Mouse (Mus musculus) heart, postnatal 0 days (tissue): Measurements from ENCODE around the gene Cd5. TPM values are rescaled to one million over a fixed set of nuclear protein-coding genes. Genes with fewer than 3 reads are reported as not detected.

Source experiments
- ATAC-seq: fragments of 200-750 bp; cut with Nextera tagmentation; 2 replicates; pipeline ENCODE4 v1.8.0; 2017; ENCODE audit warnings: low read depth, moderate number of reproducible peaks, moderate library complexity; ENCODE audit not compliant: insufficient read depth
- DNase-seq: peaks from one replicate; pipeline ENCODE4 v3.0.0-alpha.2; 2016; ENCODE audit warnings: low spot score
- H3K27ac ChIP-seq: fragments of 300-500 bp; sonication (generic); 2 replicates; pipeline ENCODE4 v1.5.1; 2014; ENCODE audit warnings: low read depth, mild to moderate bottlenecking
- H3K27me3 ChIP-seq: fragments of 300-500 bp; sonication (generic); 2 replicates; pipeline ENCODE4 v1.6.1; 2014; ENCODE audit warnings: low read length, mixed read lengths; ENCODE audit not compliant: control insufficient read depth, insufficient read depth
- H3K36me3 ChIP-seq: fragments of 300-500 bp; sonication (generic); replicated peaks from 2 replicates; pipeline ENCODE4 v1.6.1; 2014; ENCODE audit warnings: low read length, mixed read lengths; ENCODE audit not compliant: control insufficient read depth, insufficient read depth
- H3K4me1 ChIP-seq: fragments of 300-500 bp; sonication (generic); 2 replicates; pipeline ENCODE4 v1.6.1; 2014; ENCODE audit warnings: antibody characterized with exemption; ENCODE audit not compliant: control insufficient read depth, insufficient read depth
- H3K4me2 ChIP-seq: fragments of 300-500 bp; sonication (generic); 2 replicates; pipeline ENCODE4 v1.6.1; 2014; ENCODE audit warnings: low read depth, mild to moderate bottlenecking, low read length, moderate library complexity
- H3K4me3 ChIP-seq: fragments of 300-500 bp; sonication (generic); 2 replicates; pipeline ENCODE4 v1.5.1; 2014; ENCODE audit warnings: low read depth, low read length
- H3K9ac ChIP-seq: fragments of 300-500 bp; sonication (generic); replicated peaks from 2 replicates; pipeline ENCODE4 v1.6.1; 2014; ENCODE audit warnings: low read depth, low read length, mixed read lengths
- H3K9me3 ChIP-seq: fragments of 300-500 bp; sonication (generic); replicated peaks from 2 replicates; pipeline ENCODE4 v1.6.1; 2016; ENCODE audit warnings: low read length; ENCODE audit not compliant: control insufficient read depth
- CTCF ChIP-seq: IDR thresholded peaks from 2 replicates; pipeline ENCODE4 v1.5.1; 2016; ENCODE audit warnings: antibody characterized with exemption, control low read depth, low read depth
- EP300 ChIP-seq: IDR thresholded peaks from 2 replicates; pipeline ENCODE4 v1.6.1; 2016; ENCODE audit warnings: antibody characterized with exemption, low read depth
- WGBS: fragments of 180-500 bp; shearing (Covaris S2); extraction: QIAGEN DNeasy Blood & Tissue Kit; methylation state at CpG from one replicate; pipeline ENCODE4 v1.1.7; 2014; 5-methylcytosine and 5-hydroxymethylcytosine counted together
- polyA plus RNA-seq: library from polyadenylated mRNA; unstranded; fragments of >200 nt; fragmentation: Nextera tagmentation; extraction: Ambion mirVana; gene quantifications from 2 replicates; pipeline ENCODE4 v1.2.1, GENCODE M21; 2015
- total RNA-seq: library from RNA; depleted of rRNA; stranded (reverse); fragments of >200 nt; gene quantifications from 2 replicates; pipeline ENCODE4 v1.2.3, GENCODE M21; 2014; ENCODE audit warnings: low replicate concordance

Cd5 gene
- total and polyA plus RNA-seq, 2 experiments from 2014 or later, result 0.12 TPM; not detected in 1

DNA sequence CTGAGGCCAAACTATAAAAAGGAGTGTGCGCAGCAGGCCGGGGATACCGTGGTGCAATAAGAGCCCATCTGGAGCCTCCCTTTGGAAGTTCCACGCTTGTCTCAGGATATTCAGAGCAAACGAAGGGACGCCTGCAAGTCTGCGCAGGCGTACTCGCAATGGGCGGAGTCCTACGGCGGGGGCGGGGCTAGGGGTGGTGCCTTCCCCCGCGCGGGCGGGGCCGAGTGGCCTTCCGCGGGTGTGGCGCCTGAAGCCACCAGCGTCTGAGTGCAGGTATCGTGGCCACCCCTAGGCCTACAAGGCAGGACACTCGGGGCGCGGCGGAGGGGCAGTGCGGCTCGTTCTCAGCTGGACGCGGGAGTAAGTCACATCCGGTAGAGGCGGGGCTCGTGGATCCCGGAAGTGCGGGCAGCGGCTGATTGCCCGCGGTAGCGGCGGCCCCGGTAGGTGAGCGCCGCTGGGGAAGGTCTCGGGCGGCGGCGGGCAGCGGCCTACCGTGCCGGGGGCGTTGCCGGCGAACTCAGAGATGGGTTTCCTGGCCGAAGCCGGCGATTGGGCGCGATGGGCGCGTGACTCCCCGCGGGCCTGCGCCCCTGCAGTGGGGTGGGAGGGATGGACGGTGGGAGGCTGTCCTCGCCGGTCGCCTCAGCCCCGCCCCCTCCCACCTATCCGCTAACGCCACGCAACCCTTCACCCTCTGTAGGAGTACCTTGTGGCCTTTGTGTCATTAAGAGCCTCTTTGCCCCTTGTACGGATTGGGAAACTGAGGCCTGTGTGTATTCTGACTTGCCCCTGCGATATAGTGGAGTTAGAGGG lies 50.1 kb downstream of the Cd5 start, which contains the start of gene Vps37c:
Vps37c (plus strand) TSS at position 199 of the 816 bp plus-strand sequence.
- peak; percentile 88 for DNase-seq
- peaks cover 27% of the 10 kb centered on the region for H3K4me1 ChIP-seq
- H3K9me3 ChIP-seq, result no peaks in the 10 kb centered on the region
- H3K36me3 ChIP-seq, result no peaks in the 10 kb centered on the region; the same call in 1 of the 2 replicates
- ATAC-seq, result peak; percentile 88
- peak within 1 kb of the TSS; percentile 87 for H3K27ac ChIP-seq
- TF ChIP-seq EP300 (no peak), CTCF (no peak)
- H3K27me3 ChIP-seq, result 0 out of 2 replicates have a peak, but pooled peaks cover 3% of the 10 kb centered on the region
- peak within 1 kb of the TSS; percentile 57 for H3K4me3 ChIP-seq
- WGBS, result under 1% methylated on average over 64 of the region's 74 CpGs
- H3K9ac ChIP-seq, result peak within 1 kb of the TSS; percentile 56
- H3K4me2 ChIP-seq, result peak within 1 kb of the TSS; percentile 70

DNA sequence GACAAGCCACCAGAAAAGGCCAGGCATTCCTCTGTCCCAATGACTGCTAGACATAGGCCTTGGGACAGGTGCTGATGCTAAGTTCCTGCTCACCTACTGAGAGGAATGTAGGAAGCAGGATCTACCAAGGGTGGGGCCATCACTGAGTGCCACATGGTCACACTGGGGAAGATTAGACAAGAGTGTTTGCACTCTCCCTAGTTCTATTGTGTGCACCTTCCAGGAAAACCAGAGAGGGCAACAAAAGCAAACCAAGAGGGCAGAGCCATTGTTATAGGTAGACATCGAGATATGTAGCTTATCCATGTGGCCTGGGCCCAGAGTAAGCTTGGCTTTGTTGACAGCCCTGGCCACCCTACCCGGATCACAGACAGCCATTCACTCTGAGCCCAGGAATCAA lies 53.1 kb downstream of the Cd5 start:
- no peak overlapping the region for H3K4me2 ChIP-seq
- no peaks in the 10 kb centered on the region for H3K36me3 ChIP-seq
- H3K9ac ChIP-seq, result no peak overlapping the region
- no peak overlapping the region for H3K27ac ChIP-seq
- H3K4me1 ChIP-seq, result peaks cover 19% of the 10 kb centered on the region
- 0 out of 2 replicates have a peak, but pooled peaks cover 3% of the 10 kb centered on the region for H3K27me3 ChIP-seq
- DNase-seq (no peak), ATAC-seq (no peak)
- 56% methylated on average over 2 of the region's 2 CpGs for WGBS
- no peaks in the 10 kb centered on the region for H3K9me3 ChIP-seq
- H3K4me3 ChIP-seq, result no peak overlapping the region
- no peak for TF ChIP-seq EP300
- TF ChIP-seq CTCF, result no peak

DNA sequence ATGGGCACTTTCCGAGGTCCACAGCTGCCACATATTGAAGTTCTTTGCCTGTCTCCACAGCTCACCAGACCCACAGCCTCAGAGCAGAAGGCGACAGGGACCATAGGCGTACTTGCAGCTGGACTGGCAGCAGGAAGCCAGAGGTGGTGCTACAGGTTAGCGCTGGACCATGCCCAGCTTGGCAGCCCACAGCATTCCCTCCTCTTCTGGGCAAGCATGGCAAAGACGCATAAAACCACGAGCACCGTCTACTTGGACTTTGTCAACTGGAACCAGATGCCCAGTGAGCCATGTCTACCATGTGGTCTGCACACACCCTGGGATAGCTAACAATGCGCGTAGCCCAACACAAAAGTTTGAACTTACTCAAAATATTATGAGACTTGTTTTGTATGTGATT lies 53.7 kb downstream of the Cd5 start:
- Histone ChIP-seq H3K27ac (no peak overlapping the region), H3K4me3 (no peak overlapping the region), H3K4me2 (no peak overlapping the region), H3K27me3 (0 out of 2 replicates have a peak, but pooled peaks cover 3% of the 10 kb centered on the region), H3K9ac (no peak overlapping the region), H3K4me1 (peaks cover 12% of the 10 kb centered on the region), H3K9me3 (no peaks in the 10 kb centered on the region), H3K36me3 (no peaks in the 10 kb centered on the region)
- no peak for DNase-seq
- TF ChIP-seq CTCF (no peak), EP300 (no peak)
- 90% methylated on average over 9 of the region's 9 CpGs for WGBS
- no peak for ATAC-seq

DNA sequence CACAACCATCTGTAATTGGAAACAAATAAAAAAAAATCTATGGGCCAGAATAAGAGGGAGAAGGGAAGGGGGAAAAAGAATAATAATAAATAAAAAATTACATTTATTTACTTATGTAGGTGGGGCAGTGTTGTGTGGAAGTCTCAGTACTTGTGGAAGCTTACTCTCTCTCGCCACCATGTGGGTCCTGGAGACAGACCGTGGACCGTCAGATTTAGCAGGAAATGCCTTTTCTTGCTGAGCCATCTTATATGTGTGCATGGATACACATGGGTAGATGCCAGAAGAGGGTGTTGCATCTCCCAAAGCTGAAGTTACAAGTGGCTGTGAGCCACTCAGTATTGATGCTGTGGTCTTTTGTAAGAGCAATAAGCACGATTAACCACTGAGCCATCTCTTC lies 57.2 kb downstream of the Cd5 start:
- Histone ChIP-seq H3K36me3 (no peaks in the 10 kb centered on the region), H3K27me3 (0 out of 2 replicates have a peak, but pooled peaks cover 3% of the 10 kb centered on the region), H3K4me3 (no peak overlapping the region), H3K27ac (no peak overlapping the region), H3K9ac (no peak overlapping the region), H3K9me3 (no peaks in the 10 kb centered on the region), H3K4me2 (no peak overlapping the region), H3K4me1 (no peaks in the 10 kb centered on the region)
- 52% methylated on average over 4 of the region's 4 CpGs for whole genome bisulfite sequencing
- TF ChIP-seq EP300 (no peak), CTCF (no peak)
- no peak for DNase-seq
- no peak for ATAC-seq

DNA sequence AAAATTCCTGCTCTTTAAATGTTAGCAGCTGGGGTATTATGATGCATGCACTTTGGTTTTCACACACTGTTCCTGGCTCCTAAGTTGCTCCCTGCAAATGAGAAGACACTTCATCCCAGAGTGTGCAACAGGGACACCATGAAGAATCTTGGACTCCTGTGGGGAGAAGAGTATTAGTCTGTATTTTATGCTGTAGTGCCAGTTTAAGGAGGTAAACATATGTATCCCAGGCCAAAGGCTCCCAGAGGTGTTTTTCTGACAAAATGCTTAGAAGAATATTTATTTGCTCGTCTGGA lies 60.1 kb downstream of the Cd5 start:
- Histone ChIP-seq H3K36me3 (no peaks in the 10 kb centered on the region), H3K4me1 (no peaks in the 10 kb centered on the region), H3K4me3 (no peak overlapping the region), H3K9ac (no peak overlapping the region), H3K4me2 (no peak overlapping the region), H3K9me3 (no peaks in the 10 kb centered on the region), H3K27ac (no peak overlapping the region), H3K27me3 (no peaks in the 10 kb centered on the region)
- DNase-seq (no peak), ATAC-seq (0 out of 2 replicates have a peak, but pooled peaks have one; percentile 24)
- 87% methylated on average over 1 of the region's 1 CpGs for WGBS
- TF ChIP-seq CTCF, result no peak
- TF ChIP-seq EP300, result no peak
